Mouse (Mus musculus): ENCODE data around the gene Grpr.
A peak's percentile ranks its signal among the peaks of the same experiment; 100 is the strongest.

Gene Grpr

GRCm38 (mm10) chrX:163549666-163550065 lies at the start of gene Grpr:
Gene Grpr, minus strand, starts transcription at chrX:163549677.
- no peaks in the 10 kb centered on the region for H3K4me1 ChIP-seq (replicated peaks; ENCODE audit: low read depth, low read length)
- no peaks in the 10 kb centered on the region for H3K9me3 ChIP-seq (ENCODE audit: low read length)
- H3K36me3 ChIP-seq (ENCODE audit: insufficient read depth, low read length): no peaks in the 10 kb centered on the region
- TF ChIP-seq NANOG (IDR thresholded peaks at IDR 0.05; ENCODE audit: borderline replicate concordance, low read length) (no peak), CTCF (conservative IDR thresholded peaks at IDR 0.05; ENCODE audit: low read length) (peak; percentile 23)
- no peak within 1 kb of the TSS for H3K4me3 ChIP-seq (replicated peaks; ENCODE audit: low read length)
- H3K27me3 ChIP-seq (ENCODE audit: insufficient read depth, low read length): no peaks in the 10 kb centered on the region

- no peaks in the 10 kb centered on the region for H3K4me1 ChIP-seq (replicated peaks; ENCODE audit: low read depth, low read length)
- no peaks in the 10 kb centered on the region for H3K36me3 ChIP-seq (ENCODE audit: insufficient read depth, low read length)
- TF ChIP-seq CTCF (conservative IDR thresholded peaks at IDR 0.05; ENCODE audit: low read length): no peak
- TF ChIP-seq NANOG (IDR thresholded peaks at IDR 0.05; ENCODE audit: borderline replicate concordance, low read length): no peak
- no peak for TF ChIP-seq POU5F1 (IDR thresholded peaks at IDR 0.05; ENCODE audit: borderline replicate concordance, low read length)
- H3K4me3 ChIP-seq (replicated peaks; ENCODE audit: low read length): no peak overlapping the region
- H3K27me3 ChIP-seq (ENCODE audit: insufficient read depth, low read length): no peaks in the 10 kb centered on the region
- H3K9me3 ChIP-seq (ENCODE audit: low read length): peaks cover 10% of the 10 kb centered on the region
These were observed 11.0 kb upstream of the Grpr start for GRCm38 (mm10) chrX:163560521-163560920.

GRCm38 (mm10) chrX:163547042-163547441 lies 2.4 kb downstream of the Grpr start:
- no peaks in the 10 kb centered on the region for H3K9me3 ChIP-seq (ENCODE audit: low read length)
- TF ChIP-seq NANOG (IDR thresholded peaks at IDR 0.05; ENCODE audit: borderline replicate concordance, low read length) (no peak), POU5F1 (IDR thresholded peaks at IDR 0.05; ENCODE audit: borderline replicate concordance, low read length) (no peak), CTCF (conservative IDR thresholded peaks at IDR 0.05; ENCODE audit: low read length) (no peak)
- no peak overlapping the region for H3K4me3 ChIP-seq (replicated peaks; ENCODE audit: low read length)
- no peaks in the 10 kb centered on the region for H3K4me1 ChIP-seq (replicated peaks; ENCODE audit: low read depth, low read length)
- no peaks in the 10 kb centered on the region for H3K36me3 ChIP-seq (ENCODE audit: insufficient read depth, low read length)
- no peaks in the 10 kb centered on the region for H3K27me3 ChIP-seq (ENCODE audit: insufficient read depth, low read length)

- TF ChIP-seq POU5F1 (IDR thresholded peaks at IDR 0.05; ENCODE audit: borderline replicate concordance, low read length) (no peak), CTCF (conservative IDR thresholded peaks at IDR 0.05; ENCODE audit: low read length) (no peak), NANOG (IDR thresholded peaks at IDR 0.05; ENCODE audit: borderline replicate concordance, low read length) (no peak)
- no peaks in the 10 kb centered on the region for H3K27me3 ChIP-seq (ENCODE audit: insufficient read depth, low read length)
- no peaks in the 10 kb centered on the region for H3K4me1 ChIP-seq (replicated peaks; ENCODE audit: low read depth, low read length)
- no peaks in the 10 kb centered on the region for H3K9me3 ChIP-seq (ENCODE audit: low read length)
- no peak overlapping the region for H3K4me3 ChIP-seq (replicated peaks; ENCODE audit: low read length)
- no peaks in the 10 kb centered on the region for H3K36me3 ChIP-seq (ENCODE audit: insufficient read depth, low read length)
These were observed 16.6 kb downstream of the Grpr start for GRCm38 (mm10) chrX:163532836-163533235.

- no peaks in the 10 kb centered on the region for H3K9me3 ChIP-seq (ENCODE audit: low read length)
- no peak for TF ChIP-seq CTCF (conservative IDR thresholded peaks at IDR 0.05; ENCODE audit: low read length)
- TF ChIP-seq POU5F1 (IDR thresholded peaks at IDR 0.05; ENCODE audit: borderline replicate concordance, low read length): no peak
- no peak for TF ChIP-seq NANOG (IDR thresholded peaks at IDR 0.05; ENCODE audit: borderline replicate concordance, low read length)
- no peaks in the 10 kb centered on the region for H3K36me3 ChIP-seq (ENCODE audit: insufficient read depth, low read length)
- H3K4me1 ChIP-seq (replicated peaks; ENCODE audit: low read depth, low read length): no peaks in the 10 kb centered on the region
- no peak overlapping the region for H3K4me3 ChIP-seq (replicated peaks; ENCODE audit: low read length)
- no peaks in the 10 kb centered on the region for H3K27me3 ChIP-seq (ENCODE audit: insufficient read depth, low read length)
These were observed 30.4 kb downstream of the Grpr start for GRCm38 (mm10) chrX:163518963-163519541.

GRCm38 (mm10) chrX:163511766-163512165 lies 37.7 kb downstream of the Grpr start:
- TF ChIP-seq CTCF (conservative IDR thresholded peaks at IDR 0.05; ENCODE audit: low read length) (no peak), POU5F1 (IDR thresholded peaks at IDR 0.05; ENCODE audit: borderline replicate concordance, low read length) (no peak), NANOG (IDR thresholded peaks at IDR 0.05; ENCODE audit: borderline replicate concordance, low read length) (no peak)
- Histone ChIP-seq H3K4me3 (replicated peaks; ENCODE audit: low read length) (no peak overlapping the region), H3K9me3 (ENCODE audit: low read length) (no peaks in the 10 kb centered on the region), H3K4me1 (replicated peaks; ENCODE audit: low read depth, low read length) (no peaks in the 10 kb centered on the region), H3K36me3 (ENCODE audit: insufficient read depth, low read length) (no peaks in the 10 kb centered on the region), H3K27me3 (ENCODE audit: insufficient read depth, low read length) (no peaks in the 10 kb centered on the region)

DNA sequence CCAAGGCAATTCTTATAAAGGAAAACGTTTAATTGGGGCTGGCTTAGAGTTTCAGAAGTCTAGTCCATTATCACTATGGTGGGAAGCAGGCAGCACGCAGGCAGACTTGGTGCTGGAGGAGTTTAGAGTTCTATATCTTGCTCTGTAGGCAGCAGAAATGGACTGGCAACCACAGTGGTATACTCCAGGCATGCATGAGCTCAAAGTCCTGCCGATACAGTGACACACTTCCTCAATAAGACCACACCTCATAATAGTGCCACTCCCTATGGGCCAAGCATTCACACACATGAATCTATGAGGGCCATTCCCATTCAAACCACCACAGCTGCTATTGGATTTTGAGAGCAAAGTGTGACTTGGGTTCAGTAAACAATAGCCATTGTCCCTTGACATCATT lies 47.4 kb downstream of the Grpr start:
- no peak overlapping the region for H3K4me3 ChIP-seq (replicated peaks; ENCODE audit: low read length)
- no peaks in the 10 kb centered on the region for H3K27me3 ChIP-seq (ENCODE audit: insufficient read depth, low read length)
- TF ChIP-seq NANOG (IDR thresholded peaks at IDR 0.05; ENCODE audit: borderline replicate concordance, low read length) (no peak), POU5F1 (IDR thresholded peaks at IDR 0.05; ENCODE audit: borderline replicate concordance, low read length) (no peak), CTCF (conservative IDR thresholded peaks at IDR 0.05; ENCODE audit: low read length) (no peak)
- no peaks in the 10 kb centered on the region for H3K9me3 ChIP-seq (ENCODE audit: low read length)
- H3K36me3 ChIP-seq (ENCODE audit: insufficient read depth, low read length): no peaks in the 10 kb centered on the region
- no peaks in the 10 kb centered on the region for H3K4me1 ChIP-seq (replicated peaks; ENCODE audit: low read depth, low read length)
